In genomic region chr11:20651166-20651565, GRCm38 (mm10) we compare ENCODE assay signal across 15 mouse cellular contexts.
DNase-seq lines count a peak whose midpoint lies in the region; ATAC-seq and TF ChIP-seq lines count a peak whose summit lies in the region.
"Had no signal": no experiment of that assay in that cellular context is flagged by ENCODE, and none has a peak within 500 bp of the region (broad histone marks: within the 10 kb centered on the region; RNA-seq: fewer than 3 reads in every experiment).

No protein-coding gene starts in this region.

- peak; percentile 66 for DNase-seq in lung, embryonic 14.5 days
- DNase-seq in lung, postnatal 14 days, result no peak
- peak; percentile 36 for DNase-seq in Muller cell, postnatal 12 days (ENCODE audit: inconsistent ontology term)
- DNase-seq in limb, embryonic 14.5 days (ENCODE audit: low spot score), result peak; percentile 68
- DNase-seq in left cerebral cortex, postnatal 36 days (ENCODE audit: low spot score in 2 of 2), result no peak
- DNase-seq in kidney, adult 9 months, result no peak
- DNase-seq: cerebellum, adult 11 months; gastrocnemius, postnatal 10 days; heart, postnatal 36 days; left cerebral cortex, postnatal 4 days; retina, postnatal 1 day had no signal

- no peak overlapping the region for H3K9ac ChIP-seq in lung, embryonic 14.5 days
- H3K9ac ChIP-seq in embryonic facial prominence, embryonic 12.5 days, result no peak overlapping the region
- H3K9ac ChIP-seq in limb, embryonic 14.5 days (ENCODE audit: low read depth, low read length, severe bottlenecking), result no peak overlapping the region

- no peak overlapping the region for H3K4me3 ChIP-seq in lung, embryonic 14.5 days (ENCODE audit: low read depth, low read length)
- H3K4me3 ChIP-seq in embryonic facial prominence, embryonic 12.5 days, result no peak overlapping the region
- H3K4me3 ChIP-seq in limb, embryonic 14.5 days (replicated peaks; ENCODE audit: low read length), result no peak overlapping the region

- peak overlapping the region; percentile 58; the same call in 1 of the 2 replicates for H3K27ac ChIP-seq in lung, embryonic 14.5 days (ENCODE audit: low read depth)
- H3K27ac ChIP-seq in embryonic facial prominence, embryonic 12.5 days, result peak overlapping the region; percentile 38
- peak overlapping the region; percentile 26; the same call in 1 of the 2 replicates for H3K27ac ChIP-seq in limb, embryonic 14.5 days (replicated peaks; ENCODE audit: low read depth, low read length)
- H3K27ac ChIP-seq: kidney, postnatal 0 days had no signal

- no peak overlapping the region for H3K4me2 ChIP-seq in lung, embryonic 14.5 days
- no peak overlapping the region for H3K4me2 ChIP-seq in embryonic facial prominence, embryonic 12.5 days (replicated peaks)
- H3K4me2 ChIP-seq in limb, embryonic 14.5 days (replicated peaks; ENCODE audit: low read depth, low read length, severe bottlenecking), result no peak overlapping the region

- no peak for ATAC-seq in lung, embryonic 14.5 days (ENCODE audit: insufficient read depth)
- ATAC-seq in embryonic facial prominence, embryonic 12.5 days (ENCODE audit: insufficient number of reproducible peaks, insufficient read depth, low FRiP score, low TSS enrichment), result no peak
- ATAC-seq in limb, embryonic 14.5 days (ENCODE audit: low FRiP score, low read depth), result no peak
- ATAC-seq: activated CD4-positive, CD25-positive, alpha-beta regulatory T cell, adult 4 months; CD4-positive, CD25-positive, alpha-beta regulatory T cell, adult 4 months had no signal

- no peaks in the 10 kb centered on the region for H3K9me3 ChIP-seq in lung, embryonic 14.5 days (ENCODE audit: low read depth, low read length)
- no peaks in the 10 kb centered on the region for H3K9me3 ChIP-seq in embryonic facial prominence, embryonic 12.5 days
- H3K9me3 ChIP-seq in limb, embryonic 14.5 days (ENCODE audit: control insufficient read depth, low read length), result no peaks in the 10 kb centered on the region

- 52% methylated on average over 1 of the region's 1 CpGs for WGBS in lung, embryonic 14.5 days
- 44% methylated on average over 1 of the region's 1 CpGs for WGBS in embryonic facial prominence, embryonic 12.5 days
- WGBS in limb, embryonic 14.5 days, result 22% methylated on average over 1 of the region's 1 CpGs

- no peak for TF ChIP-seq POLR2A in limb, embryonic 14.5 days (IDR thresholded peaks at IDR 0.05; ENCODE audit: borderline replicate concordance, extremely low read depth, insufficient read depth, insufficient read length)

- H3K4me1 ChIP-seq in lung, embryonic 14.5 days (ENCODE audit: insufficient read depth), result peaks cover 36% of the 10 kb centered on the region
- peaks cover 54% of the 10 kb centered on the region for H3K4me1 ChIP-seq in embryonic facial prominence, embryonic 12.5 days
- peaks cover 58% of the 10 kb centered on the region for H3K4me1 ChIP-seq in limb, embryonic 14.5 days (ENCODE audit: control insufficient read depth, insufficient read depth, low read length)

- H3K27me3 ChIP-seq in lung, embryonic 14.5 days (ENCODE audit: insufficient read depth, low read length), result no peaks in the 10 kb centered on the region
- H3K27me3 ChIP-seq in embryonic facial prominence, embryonic 12.5 days, result no peaks in the 10 kb centered on the region
- H3K27me3 ChIP-seq in limb, embryonic 14.5 days (ENCODE audit: control insufficient read depth, insufficient read depth, low read length), result no peaks in the 10 kb centered on the region

- peaks cover 34% of the 10 kb centered on the region for H3K36me3 ChIP-seq in lung, embryonic 14.5 days (ENCODE audit: insufficient read depth)
- H3K36me3 ChIP-seq in embryonic facial prominence, embryonic 12.5 days, result peaks cover 10% of the 10 kb centered on the region
- H3K36me3 ChIP-seq in limb, embryonic 14.5 days (ENCODE audit: control insufficient read depth, insufficient read depth, low read length), result peaks cover 14% of the 10 kb centered on the region

- intact Hi-C loops in left cerebral cortex, postnatal 36 days (cut with DNase I), result no loop called here

- no peak for TF ChIP-seq CTCF in lung, embryonic 14.5 days (IDR thresholded peaks at IDR 0.05; ENCODE audit: low read depth)

Comparison
In these comparisons a context has a peak if more than half of its experiments do, and no peak if none do; other contexts are left out.
1. DNase-seq: peak in lung, embryonic 14.5 days (single experiment), Muller cell, postnatal 12 days (single experiment) and limb, embryonic 14.5 days (single experiment); none in lung, postnatal 14 days (single experiment), left cerebral cortex, postnatal 36 days (0 of 2) and kidney, adult 9 months (single experiment).
2. Peak in every context shown above with its lines, with median percentiles within 50 percentile points of each other: H3K27ac ChIP-seq.